Comparison of ENCODE assay signal across 1 mouse cellular context in the genomic region with DNA sequence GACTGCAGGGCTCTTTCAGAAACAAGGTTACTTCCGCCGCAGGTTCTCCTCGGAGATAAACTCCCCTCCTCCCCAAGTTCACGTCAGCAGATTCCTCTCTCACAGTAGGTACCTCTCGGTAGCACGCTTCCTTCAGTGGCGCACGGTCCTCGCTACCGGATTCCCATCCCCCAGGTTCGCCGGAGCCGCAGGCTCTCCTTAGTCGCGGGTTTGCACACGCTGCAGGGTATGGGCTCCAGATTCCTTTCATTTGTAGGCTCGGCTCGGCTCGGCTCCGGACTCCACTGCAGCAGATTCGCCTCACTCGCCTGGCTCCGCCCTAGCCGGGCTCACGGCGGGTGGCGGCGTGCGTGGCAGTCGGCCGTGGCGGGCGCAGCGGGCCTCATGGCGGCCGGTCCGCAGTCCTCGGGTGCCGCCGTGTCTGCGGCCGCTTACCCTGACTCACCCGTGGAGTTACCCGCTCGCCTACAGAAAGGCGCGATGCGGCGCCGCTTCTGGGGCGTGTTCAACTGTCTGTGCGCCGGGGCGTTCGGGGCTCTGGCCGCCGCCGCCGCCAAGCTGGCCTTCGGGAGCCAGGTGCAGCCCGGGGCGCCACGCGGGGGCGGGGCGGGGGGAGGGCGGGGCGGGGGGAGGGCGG.
A peak's percentile ranks its signal among the peaks of the same experiment; 100 is the strongest.
TF ChIP-seq lines count a peak whose summit lies in the region.

A gene (plus strand): TSS at position 332 of the 637 bp plus-strand sequence.

TF ChIP-seq in MEL, 35 proteins besides CTCF, POLR2A, EP300 and RAD21 (continued from another document):
- peak; percentile 71; the same call in 1 of the 2 replicates for TF ChIP-seq POLR2AphosphoS5 (IDR thresholded peaks at IDR 0.05; ENCODE audit: borderline replicate concordance, low read depth, low read length)
- TF ChIP-seq ZNF384 (IDR thresholded peaks at IDR 0.05; ENCODE audit: low read depth, low read length) = no peak
- TF ChIP-seq TCF12 (IDR thresholded peaks at IDR 0.05; ENCODE audit: low read depth, low read length) = no peak; the same call in 1 of the 2 replicates
- TF ChIP-seq HCFC1 (IDR thresholded peaks at IDR 0.05; ENCODE audit: low read depth, low read length) = peak; percentile 74
- peak; percentile 65; the same call in 1 of the 2 replicates for TF ChIP-seq BHLHE40 (IDR thresholded peaks at IDR 0.05; ENCODE audit: borderline replicate concordance, low read depth, low read length)
- no peak for TF ChIP-seq USF1 (IDR thresholded peaks at IDR 0.05; ENCODE audit: low read depth, low read length)
- no peak for TF ChIP-seq MYB (IDR thresholded peaks at IDR 0.05; ENCODE audit: low read depth, low read length)
